Mouse (Mus musculus) left cerebral cortex, postnatal 4 days (tissue): ENCODE measurements around the gene Slfn9. TPM values are rescaled to one million over a fixed set of nuclear protein-coding genes. Genes with fewer than 3 reads are reported as not detected.
"Not testable (repeated sequence)": the region's sequence is repeated elsewhere in the genome, so short reads cannot be mapped to it uniquely, and the experiment has no call there.

Experiments
- DNase-seq: peaks from one replicate; pipeline ENCODE4 v3.0.0-alpha.2; 2022
- intact Hi-C: fragments of 180-260 bp; cut with DNase I; formaldehyde crosslinking; loops from one replicate; pipeline ENCODE4 v1.15.1; 2025
- total RNA-seq, 2 experiments: library from RNA; stranded (reverse); gene quantifications; 2 replicates each; pipeline ENCODE4 v1.2.3; 2021

Gene Slfn9
- total RNA-seq, 2 experiments from 2014 or later: 1.2 to 1.8 TPM

DNA sequence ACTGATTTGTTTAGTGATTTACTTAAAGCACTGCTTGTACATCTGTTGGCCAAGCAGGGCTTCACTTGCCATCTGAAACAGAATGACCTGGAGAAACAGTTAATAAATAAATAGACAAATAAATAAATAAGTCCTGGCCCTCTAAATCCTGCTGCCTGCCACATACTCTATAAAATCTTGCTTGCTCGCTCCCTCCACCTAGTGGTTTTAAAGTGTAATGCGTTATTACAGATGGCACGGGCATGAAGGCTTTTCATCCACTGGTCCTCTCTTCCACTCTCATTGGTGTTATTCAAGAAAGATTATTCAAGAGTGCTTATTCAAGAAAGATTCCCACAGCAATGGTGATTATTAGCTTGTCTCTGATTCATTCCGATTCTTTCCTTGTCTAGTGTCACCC is 32.0 kb downstream of the Slfn9 start:
- DNase-seq: no peak
- intact Hi-C loops: no loop called here

DNA sequence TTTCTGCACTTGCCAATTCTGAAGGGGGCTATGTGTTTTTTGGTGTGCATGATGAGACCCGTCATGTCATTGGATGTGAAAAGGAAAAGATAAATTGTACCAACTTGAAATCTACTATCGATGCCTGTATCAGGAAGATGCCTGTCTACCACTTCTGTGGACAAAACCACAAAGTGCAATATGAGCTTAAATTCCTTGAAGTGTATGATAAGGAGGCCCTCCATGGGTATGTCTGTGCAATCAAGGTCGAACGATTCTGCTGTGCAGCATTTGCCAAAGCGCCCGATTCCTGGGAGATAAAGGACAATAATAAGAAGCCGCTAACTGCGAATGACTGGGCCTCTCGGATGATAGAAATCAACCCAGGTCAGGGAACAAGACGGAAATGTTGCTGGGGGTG is 34.7 kb downstream of the Slfn9 start:
- intact Hi-C loops: no loop called here
- DNase-seq: no peak

DNA sequence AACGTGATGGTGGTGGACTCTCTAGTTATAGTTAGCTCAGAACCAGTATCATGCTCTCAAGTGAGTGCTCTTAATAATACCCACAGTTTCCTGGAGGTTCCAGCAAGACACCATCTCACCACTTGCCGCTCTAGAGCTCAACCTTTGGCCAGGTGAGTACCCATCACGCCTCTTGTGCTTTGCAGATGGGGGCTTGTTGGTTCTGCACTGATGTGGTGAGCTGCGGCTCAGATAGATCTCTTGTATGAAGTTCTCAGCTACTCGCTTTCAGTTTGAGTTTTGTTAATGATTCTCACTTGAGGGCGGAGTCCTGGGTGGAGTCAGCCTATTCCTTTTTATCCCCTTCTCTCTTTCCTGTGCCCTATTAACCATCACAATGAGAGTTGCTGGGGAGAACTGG is 37.0 kb downstream of the Slfn9 start:
- intact Hi-C loops: no loop called here

DNA sequence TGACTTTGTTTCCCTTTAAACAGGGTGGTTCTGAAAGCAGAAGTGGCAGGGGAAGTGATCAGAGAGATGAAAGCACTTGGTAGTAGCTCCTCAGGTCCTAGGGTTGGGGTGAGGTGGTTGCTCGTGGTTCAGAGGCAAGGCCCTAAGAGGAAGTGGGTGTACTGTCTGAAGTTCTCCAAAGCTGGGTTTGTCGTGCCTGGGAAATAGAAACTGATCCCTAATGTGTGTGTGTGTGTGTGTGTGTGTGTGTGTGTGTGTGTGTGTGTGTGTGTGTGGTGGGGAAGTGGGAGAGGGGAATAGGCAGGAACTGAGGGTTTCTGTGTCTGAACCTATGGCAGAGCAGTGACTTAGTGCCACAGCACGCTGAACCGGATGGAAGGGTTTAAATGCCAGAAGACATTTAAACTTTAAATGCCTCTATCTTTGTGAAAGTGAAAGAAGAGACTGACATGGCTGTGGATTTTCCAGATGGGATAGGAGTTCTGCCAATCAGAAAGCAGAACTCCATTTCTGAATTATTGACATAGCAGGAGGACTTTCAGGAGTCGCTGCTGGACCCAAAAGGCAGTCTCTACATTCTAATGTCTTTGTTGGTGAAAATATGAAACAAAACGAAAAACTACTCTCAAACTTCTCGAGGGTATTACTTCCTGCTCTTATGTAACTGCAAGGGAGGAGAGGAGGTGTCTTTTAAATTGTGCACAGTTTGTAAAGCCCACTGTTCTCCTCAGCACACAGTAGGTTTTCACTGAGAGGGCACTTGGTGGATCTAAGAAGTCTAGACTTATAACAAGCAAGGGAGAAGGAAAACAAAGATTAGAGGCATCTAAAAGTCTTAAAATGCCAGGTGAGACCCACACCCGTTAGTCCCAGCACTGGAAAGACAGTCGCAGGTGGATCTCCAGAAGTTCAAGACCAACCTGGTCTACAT is 38.8 kb downstream of the Slfn9 start:
- no peak for DNase-seq
- intact Hi-C loops: no loop called here

More for the DNA sequence above, 37.0 kb downstream of the Slfn9 start:
- DNase-seq: no peak

DNA sequence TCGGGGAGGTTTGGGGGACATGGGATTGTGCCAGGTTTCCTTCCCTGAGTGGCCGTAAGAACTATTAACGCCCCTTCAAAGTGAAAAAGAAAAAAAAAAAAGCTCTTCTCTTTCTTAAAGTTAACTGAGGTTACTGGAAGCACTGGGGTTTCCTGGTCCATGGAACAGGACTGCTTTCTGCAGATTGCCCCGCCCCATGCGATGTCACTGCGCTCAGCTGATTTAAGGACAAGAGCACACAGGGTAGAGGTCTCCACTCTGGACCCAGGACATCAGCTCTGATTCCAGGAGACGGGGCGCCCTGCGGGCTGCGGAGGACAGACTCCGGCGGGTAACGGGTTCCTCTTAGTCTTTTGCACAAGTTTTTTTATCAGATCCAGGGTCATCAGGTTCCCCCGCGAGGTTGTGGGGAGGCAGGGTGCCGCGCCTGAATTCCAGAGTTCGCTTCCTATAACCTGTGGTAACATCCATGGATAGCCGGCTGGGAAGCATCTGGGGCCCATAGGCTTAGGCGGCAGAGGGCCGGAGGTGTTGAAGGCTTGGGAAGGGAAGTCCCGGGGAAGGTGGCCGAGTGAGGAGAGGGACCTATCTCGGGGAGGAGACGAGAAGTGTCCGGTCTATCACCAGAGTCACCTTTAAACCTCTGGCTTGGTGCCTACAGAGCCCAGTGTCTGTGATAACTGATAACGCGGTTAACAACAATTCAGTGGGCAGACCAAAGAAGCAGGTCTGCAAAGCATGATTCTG is 39.6 kb downstream of the Slfn9 start:
- DNase-seq: no peak
- intact Hi-C loops: no loop called here

DNA sequence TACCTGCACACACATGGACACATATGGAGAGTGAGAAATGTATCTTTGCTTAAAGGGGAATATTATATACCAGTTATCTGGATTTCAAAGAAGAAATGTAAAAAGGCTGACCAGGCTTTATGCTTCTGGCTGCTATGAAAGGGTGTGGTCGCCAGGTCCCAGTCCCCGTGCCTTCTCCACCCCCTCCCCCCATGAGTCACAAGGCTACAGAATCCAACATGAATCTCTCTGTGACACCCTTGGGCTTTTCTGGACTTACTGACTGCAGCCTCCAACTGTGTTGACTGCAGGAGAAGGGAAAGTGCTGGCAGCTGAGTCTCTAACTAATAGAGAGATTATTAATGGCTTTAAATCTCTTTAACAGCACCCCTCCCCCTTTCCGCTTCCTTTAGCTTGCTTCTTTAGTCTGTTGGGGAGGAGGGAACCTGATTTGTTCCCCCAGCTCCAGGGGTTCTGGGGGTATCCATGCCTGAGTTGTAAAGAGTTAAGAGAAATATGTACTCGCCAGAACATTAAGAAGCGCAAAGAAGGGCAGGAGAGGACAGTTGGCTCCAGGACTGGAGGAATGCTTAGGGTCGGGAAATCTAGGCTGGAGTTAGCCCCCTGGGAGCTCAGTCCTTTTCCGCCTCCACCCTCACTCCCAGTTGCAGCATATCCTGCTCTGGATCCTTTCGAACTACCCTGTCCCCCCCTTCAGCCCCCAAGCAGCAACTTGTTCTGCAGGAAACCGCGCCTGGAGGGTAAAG is 40.7 kb downstream of the Slfn9 start, which contains the start of gene Slfn5:
Gene Slfn5, plus strand, starts transcription at position 614 of the 746 bp plus-strand sequence.
- no peak for DNase-seq
- intact Hi-C loops: no loop called here

DNA sequence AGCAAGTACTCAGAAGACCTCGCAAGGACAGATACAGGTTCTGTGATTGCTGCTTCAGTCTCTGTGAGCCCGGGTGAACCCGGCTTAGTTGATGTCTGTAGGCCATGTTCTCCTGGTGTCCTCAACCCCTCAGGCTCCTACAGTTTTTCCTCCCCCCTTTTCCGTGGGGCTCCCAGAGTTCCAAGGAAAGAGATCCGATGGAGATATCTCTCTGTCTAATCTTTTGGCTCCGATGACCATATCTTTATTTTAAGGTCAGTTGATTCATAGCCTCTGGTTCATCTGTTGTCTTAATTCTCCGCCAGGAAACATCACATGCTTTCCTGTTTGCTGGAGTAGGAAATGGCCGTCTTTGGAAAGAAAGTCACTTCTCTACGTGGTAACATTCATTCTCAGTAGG is 42.6 kb downstream of the Slfn9 start:
- no peak for DNase-seq
- intact Hi-C loops: no loop called here

DNA sequence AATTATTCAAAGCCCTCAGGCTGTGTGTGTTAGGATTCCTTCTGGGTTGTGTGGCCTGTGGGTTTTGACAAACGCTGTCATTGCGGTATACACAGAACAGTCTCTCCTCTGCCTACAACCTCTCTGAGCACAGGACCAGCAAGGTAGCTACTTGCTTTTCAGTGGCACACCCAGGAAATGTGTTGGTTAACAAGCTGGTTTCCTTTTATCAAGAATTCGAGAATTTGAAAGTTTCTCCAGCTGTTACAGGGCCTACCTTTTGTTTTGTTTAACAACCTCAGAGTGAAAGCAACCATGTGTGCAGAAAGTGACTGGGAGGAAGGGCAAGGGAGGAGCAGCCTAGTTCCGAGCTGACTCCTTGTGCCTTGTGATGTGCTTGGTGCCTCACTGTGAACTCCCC is 44.2 kb downstream of the Slfn9 start:
- intact Hi-C loops: no loop called here
- no peak for DNase-seq

DNA sequence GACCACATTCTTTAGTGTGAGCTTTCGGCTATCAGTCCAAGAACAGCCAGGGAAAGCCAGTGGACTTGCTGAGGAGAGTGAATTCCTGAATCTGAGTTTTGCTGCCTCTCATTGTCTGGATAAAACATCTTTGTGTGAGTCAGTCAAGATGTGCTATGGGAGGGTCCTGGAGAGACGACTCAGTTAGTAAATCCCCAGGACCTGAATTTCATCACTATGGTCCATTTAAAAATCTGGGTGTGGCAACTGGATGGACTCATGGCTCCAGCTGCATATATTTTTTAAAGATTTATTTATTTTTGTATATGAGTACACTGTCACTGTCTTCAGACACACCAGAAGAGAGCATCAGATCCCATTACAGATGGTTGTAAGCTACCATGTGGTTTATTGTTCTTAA is 46.0 kb downstream of the Slfn9 start:
- intact Hi-C loops: no loop called here
- no peak for DNase-seq

DNA sequence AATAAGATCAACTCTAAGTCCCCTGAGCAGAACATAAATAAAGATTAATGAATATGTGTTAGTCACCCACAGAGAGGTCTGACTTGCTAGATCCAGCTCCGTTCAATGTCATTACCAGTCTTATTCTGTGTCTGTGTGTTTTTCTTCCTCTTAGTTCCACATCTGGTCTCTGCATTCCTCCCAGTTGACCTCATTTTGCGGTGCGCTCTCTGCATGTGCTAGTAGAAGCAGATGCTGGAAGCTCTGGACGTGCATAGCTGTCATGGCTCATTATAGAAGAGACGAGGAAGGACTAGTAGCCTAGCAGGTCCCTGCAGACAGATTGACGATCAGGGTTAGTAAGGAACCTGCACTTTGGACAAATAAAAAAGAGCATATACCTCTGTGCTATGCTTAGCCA is 48.3 kb downstream of the Slfn9 start:
- no peak for DNase-seq
- intact Hi-C loops: no loop called here

DNA sequence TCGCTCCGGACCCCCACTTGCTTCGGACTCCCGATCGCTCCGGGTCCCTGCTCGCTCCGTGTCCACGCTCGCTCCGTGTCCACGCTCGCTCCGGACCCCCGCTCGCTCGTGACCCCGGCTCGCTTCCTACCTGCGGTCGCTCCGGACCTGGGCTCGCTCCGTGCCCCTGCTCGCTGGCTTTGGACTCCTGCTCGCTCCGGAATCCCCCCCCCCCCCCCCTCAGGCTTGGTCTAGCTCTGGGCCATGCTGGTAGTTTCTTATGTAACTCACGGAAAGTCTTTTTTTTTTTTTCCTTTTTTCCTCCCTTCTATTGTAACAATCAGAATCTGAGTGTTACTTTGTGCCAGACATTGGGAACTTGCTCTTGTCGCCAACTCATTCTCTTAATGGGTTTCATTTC is 58.4 kb downstream of the Slfn9 start:
- DNase-seq: no peak
- intact Hi-C loops: no loop called here

DNA sequence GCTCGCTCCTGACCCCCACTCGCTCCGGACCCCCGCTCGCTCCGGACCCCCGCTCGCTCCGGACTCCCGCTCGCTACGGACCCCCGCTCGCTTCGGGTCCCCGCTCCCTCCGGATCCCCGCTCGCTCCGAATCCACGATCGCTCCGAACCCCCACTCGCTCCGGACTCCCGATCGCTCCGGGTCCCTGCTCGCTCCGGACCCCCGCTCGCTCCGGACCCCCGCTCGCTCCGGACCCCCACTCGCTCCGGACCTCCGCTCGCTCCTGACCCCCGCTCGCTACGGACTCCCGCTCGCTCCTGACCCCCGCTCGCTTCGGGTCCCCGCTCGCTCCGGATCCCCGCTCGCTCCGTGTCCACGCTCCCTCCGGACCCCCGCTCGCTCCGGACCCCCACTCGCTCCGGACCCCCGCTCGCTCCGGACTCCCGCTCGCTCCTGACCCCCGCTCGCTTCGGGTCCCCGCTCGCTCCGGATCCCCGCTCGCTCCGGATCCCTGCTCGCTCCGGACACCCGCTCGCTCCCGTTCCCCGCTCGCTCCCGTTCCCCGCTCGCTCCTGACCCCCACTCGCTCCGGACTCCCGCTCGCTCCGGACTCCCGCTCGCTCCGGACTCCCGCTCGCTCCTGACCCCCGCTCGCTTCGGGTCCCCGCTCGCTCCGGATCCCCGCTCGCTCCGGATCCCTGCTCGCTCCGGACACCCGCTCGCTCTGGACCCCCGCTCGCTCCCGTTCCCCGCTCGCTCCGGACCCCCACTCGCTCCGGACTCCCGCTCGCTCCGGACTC is 59.8 kb downstream of the Slfn9 start:
- intact Hi-C loops: not testable (repeated sequence)

DNA sequence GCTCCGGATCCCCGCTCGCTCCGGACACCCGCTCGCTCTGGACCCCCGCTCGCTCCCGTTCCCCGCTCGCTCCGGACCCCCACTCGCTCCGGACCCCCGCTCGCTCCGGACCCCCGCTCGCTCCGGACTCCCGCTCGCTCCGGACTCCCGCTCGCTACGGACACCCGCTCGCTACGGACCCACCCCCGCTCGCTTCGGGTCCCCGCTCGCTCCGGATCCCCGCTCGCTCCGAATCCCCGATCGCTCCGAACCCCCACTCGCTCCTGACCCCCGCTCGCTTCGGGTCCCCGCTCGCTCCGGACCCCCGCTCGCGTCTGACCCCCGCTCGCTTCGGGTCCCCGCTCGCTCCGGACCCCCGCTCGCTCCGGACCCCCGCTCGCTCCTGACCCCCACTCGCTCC is 60.5 kb downstream of the Slfn9 start:
- intact Hi-C loops, DNase-seq: not testable (repeated sequence)

More for the DNA sequence above, 59.8 kb downstream of the Slfn9 start:
- DNase-seq: not testable (repeated sequence)

DNA sequence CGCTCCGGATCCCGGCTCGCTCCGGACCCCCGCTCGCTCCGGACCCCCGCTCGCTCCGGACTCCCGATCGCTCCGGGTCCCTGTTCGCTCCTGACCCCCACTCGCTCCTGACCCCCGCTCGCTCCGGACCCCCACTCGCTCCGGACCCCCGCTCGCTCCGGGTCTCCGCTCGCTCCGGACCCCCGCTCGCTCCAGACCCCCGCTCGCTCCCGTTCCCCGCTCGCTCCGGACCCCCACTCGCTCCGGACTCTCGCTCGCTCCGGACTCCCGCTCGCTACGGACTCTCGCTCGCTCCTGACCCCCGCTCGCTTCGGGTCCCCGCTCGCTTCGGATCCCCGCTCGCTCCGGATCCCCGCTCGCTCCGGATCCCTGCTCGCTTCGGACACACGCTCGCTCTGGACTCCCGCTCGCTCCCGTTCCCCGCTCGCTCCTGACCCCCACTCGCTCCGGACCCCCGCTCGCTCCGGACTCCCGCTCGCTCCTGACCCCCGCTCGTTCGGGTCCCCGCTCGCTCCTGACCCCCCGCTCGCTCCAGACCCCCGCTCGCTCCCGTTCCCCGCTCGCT is 61.2 kb downstream of the Slfn9 start:
- DNase-seq, intact Hi-C loops: not testable (repeated sequence)

DNA sequence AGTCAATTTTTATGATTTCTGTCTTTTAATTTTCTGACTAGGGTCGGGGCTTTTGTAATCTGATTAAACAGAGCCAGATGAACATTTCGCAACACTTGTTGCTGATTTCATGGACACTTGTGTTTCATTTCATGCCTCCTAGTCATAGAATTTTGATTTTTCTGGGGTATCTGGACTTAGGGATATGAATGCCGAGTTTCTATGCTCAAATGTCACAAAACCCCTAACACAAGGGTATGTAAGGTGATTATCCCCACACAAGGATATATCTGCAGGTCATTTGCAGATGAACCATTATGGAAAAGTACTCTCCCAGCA is 62.0 kb downstream of the Slfn9 start:
- intact Hi-C loops: no loop called here
- no peak for DNase-seq

DNA sequence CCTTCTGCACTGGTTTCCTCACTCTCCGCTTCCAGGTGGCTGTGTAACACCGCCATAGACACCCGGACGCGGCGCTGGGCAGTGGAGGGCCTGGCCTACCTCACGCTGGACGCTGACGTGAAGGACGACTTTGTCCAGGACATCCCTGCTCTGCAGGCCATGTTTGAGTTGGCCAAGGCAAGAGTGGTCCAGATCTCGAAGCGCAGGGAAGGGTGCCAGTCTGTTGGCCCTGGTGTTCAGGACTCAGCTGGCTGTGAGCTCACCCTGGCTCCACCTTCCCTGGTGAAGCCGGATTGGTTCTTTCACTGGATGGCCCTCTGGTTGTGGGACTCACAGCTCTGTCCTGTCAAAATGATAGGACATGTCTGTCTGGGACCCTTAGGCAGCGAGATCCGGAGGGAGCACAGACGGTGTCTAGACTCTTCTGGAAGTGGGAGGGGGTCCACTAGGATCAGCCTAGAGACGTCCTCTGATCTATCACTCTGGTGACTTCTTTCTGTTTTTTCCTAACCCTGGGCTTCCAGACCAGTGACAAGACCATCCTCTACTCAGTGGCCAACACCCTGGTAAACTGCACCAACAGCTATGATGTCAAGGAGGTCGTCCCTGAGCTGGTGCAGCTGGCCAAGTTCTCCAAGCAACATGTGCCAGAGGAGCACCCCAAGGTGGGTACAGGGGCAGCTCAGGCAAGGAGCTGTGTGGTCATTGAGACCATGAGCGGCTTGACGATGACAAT is 62.6 kb downstream of the Slfn9 start:
- DNase-seq: no peak
- intact Hi-C loops: no loop called here
